Mouse (Mus musculus): Measurements from ENCODE around the gene Alb.

DNA sequence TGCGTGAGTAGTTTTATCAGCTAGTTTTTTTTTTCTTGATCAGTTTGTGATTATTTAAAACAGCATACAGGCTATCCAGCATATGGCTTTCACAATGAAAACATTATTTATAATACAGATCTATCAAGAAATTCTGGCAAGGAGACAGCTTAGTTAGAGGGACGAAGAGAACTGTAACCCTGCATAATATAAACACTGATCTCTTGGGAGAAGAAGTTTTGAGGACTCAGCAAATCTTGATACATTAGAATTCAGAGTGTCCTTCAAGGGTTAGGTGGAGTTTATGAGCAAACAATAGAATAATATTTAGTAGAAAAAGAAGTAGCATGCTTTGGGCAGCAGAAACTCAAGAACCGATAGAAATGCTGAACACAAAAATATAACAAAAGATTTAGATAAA lies 10.1 kb downstream of the Alb start:
- TF ChIP-seq TCF12 (IDR thresholded peaks at IDR 0.05; ENCODE audit: low read depth, low read length) (no peak), MYC (IDR thresholded peaks at IDR 0.05; ENCODE audit: low read depth, low read length) (no peak), MAX (IDR thresholded peaks at IDR 0.05; ENCODE audit: low read length) (no peak), EP300 (IDR thresholded peaks at IDR 0.05; ENCODE audit: low read depth in 1 of 2, low read length in 2 of 2) (no peak), POLR2A (IDR thresholded peaks at IDR 0.05; ENCODE audit: control insufficient read depth in 1 of 2, insufficient read depth in 1 of 2, low read depth in 1 of 2, low read length in 2 of 2, poor library complexity in 1 of 2) (no peak), GABPA (IDR thresholded peaks at IDR 0.05; ENCODE audit: low read depth, low read length) (no peak), CHD2 (IDR thresholded peaks at IDR 0.05; ENCODE audit: low read length) (no peak), HCFC1 (IDR thresholded peaks at IDR 0.05; ENCODE audit: low read depth, low read length) (no peak), MAFK (IDR thresholded peaks at IDR 0.05; ENCODE audit: borderline replicate concordance, low read depth, low read length) (no peak)

Measured in MEL (cell line).